Mouse (Mus musculus) c-Kit-positive CD71-positive TER-119-positive erythroid progenitor cells, embryonic 14.5 days (primary cell): ENCODE results near the gene Creb3l2.

Experiments
- DNase-seq: peaks from one replicate; pipeline ENCODE4 v3.0.0-alpha.2; 2013; ENCODE audit warnings: low spot score

Creb3l2 gene

GRCm38 (mm10) chr6:37371341-37371740, 70.6 kb downstream of the Creb3l2 start:
- DNase-seq = peak; percentile 16

GRCm38 (mm10) chr6:37370566-37370965, 71.4 kb downstream of the Creb3l2 start:
- no peak for DNase-seq

- no peak for DNase-seq
These were observed 72.2 kb downstream of the Creb3l2 start for GRCm38 (mm10) chr6:37369750-37370149.

GRCm38 (mm10) chr6:37368281-37368680, 73.7 kb downstream of the Creb3l2 start:
- DNase-seq = no peak

GRCm38 (mm10) chr6:37366991-37367390, 75.0 kb downstream of the Creb3l2 start:
- no peak for DNase-seq

GRCm38 (mm10) chr6:37365179-37365578, 76.8 kb downstream of the Creb3l2 start:
- DNase-seq = no peak

GRCm38 (mm10) chr6:37364361-37364760, 77.6 kb downstream of the Creb3l2 start:
- no peak for DNase-seq

- no peak for DNase-seq
These were observed 81.0 kb downstream of the Creb3l2 start for GRCm38 (mm10) chr6:37360813-37361385.

GRCm38 (mm10) chr6:37354449-37355179, 87.3 kb downstream of the Creb3l2 start:
- DNase-seq = peak; percentile 36

GRCm38 (mm10) chr6:37353616-37354015, 88.3 kb downstream of the Creb3l2 start:
- no peak for DNase-seq

- DNase-seq = no peak
These were observed 90.1 kb downstream of the Creb3l2 start for GRCm38 (mm10) chr6:37351731-37352380.

GRCm38 (mm10) chr6:37350315-37350714, 91.6 kb downstream of the Creb3l2 start:
- no peak for DNase-seq

GRCm38 (mm10) chr6:37347606-37348005, 94.3 kb downstream of the Creb3l2 start:
- no peak for DNase-seq

- no peak for DNase-seq
These were observed 103.9 kb downstream of the Creb3l2 start for GRCm38 (mm10) chr6:37338055-37338454.

- DNase-seq = no peak
These were observed 105.1 kb downstream of the Creb3l2 start for GRCm38 (mm10) chr6:37336831-37337260.

GRCm38 (mm10) chr6:37336381-37336780, 105.6 kb downstream of the Creb3l2 start:
- no peak for DNase-seq

GRCm38 (mm10) chr6:37332846-37333245, 109.1 kb downstream of the Creb3l2 start:
- DNase-seq = no peak

GRCm38 (mm10) chr6:37329901-37330864, 111.8 kb downstream of the Creb3l2 start:
- no peak for DNase-seq

- no peak for DNase-seq
These were observed 112.6 kb downstream of the Creb3l2 start for GRCm38 (mm10) chr6:37329376-37329775.

- no peak for DNase-seq
These were observed 113.3 kb downstream of the Creb3l2 start for GRCm38 (mm10) chr6:37328671-37329070.

- no peak for DNase-seq
These were observed 114.4 kb downstream of the Creb3l2 start for GRCm38 (mm10) chr6:37327519-37327918.

- no peak for DNase-seq
These were observed 115.4 kb downstream of the Creb3l2 start for GRCm38 (mm10) chr6:37326603-37326955.
